Mouse (Mus musculus): ENCODE measurements at regions not wholly inside any gene's neighbourhood (a gene's known extent, or its start where the extent isn't known, plus 50 kb on each side); places are given as distances from the start of the nearest gene placed in this dataset.

GRCm38 (mm10) chr6:51184500-51184899 lies 248.0 kb upstream of the Nfe2l3 start:
- TF ChIP-seq UBTF (IDR thresholded peaks at IDR 0.05; ENCODE audit: low read depth, low read length) (no peak), EP300 (IDR thresholded peaks at IDR 0.05; ENCODE audit: low read length) (no peak)
